Mouse (Mus musculus): Measurements from ENCODE around the gene Rsl24d1.
A peak's percentile ranks its signal among the peaks of the same experiment; 100 is the strongest.
"Not testable (repeated sequence)": the region's sequence is repeated elsewhere in the genome, so short reads cannot be mapped to it uniquely, and the experiment has no call there.

Rsl24d1 gene

DNA sequence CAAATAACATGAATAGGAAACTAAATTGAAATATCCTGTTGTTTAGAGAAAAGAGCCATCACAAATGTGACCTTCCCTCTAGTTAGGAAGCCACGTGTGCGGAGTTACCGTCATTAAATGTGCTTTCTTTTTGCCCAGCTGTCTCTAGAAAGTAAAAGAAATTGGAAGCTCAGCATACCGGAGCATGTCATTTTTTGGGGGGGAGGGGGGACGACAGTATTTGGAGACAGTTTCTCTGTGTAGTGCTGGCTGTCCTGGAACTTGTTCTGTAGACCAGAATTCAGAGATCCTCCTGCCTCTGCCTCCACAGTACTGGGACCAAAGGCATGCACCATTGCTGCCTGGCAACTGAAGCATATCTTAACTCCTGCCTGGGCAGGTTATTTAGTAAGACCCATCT is 11.7 kb upstream of the Rsl24d1 start, which contains the start of gene Khdc3:
Gene Khdc3, plus strand, starts transcription at position 301 of the 400 bp plus-strand sequence.
- DNase-seq (ENCODE audit: low read depth, low spot score), result no peak

GRCm38 (mm10) chr9:73102181-73102580 is 11.0 kb upstream of the Rsl24d1 start, which contains the start of gene Gm20509:
Gm20509 (plus strand) TSS chr9:73102470.
- DNase-seq (ENCODE audit: low read depth, low spot score), result no peak

- DNase-seq (ENCODE audit: low read depth, low spot score), result peak; percentile 59
Measured at GRCm38 (mm10) chr9:73103159-73103879, 9.9 kb upstream of the Rsl24d1 start.

GRCm38 (mm10) chr9:73103880-73104198 is 9.4 kb upstream of the Rsl24d1 start:
- DNase-seq (ENCODE audit: low read depth, low spot score), result no peak

GRCm38 (mm10) chr9:73105141-73105540 is 8.1 kb upstream of the Rsl24d1 start:
- no peak for DNase-seq (ENCODE audit: low read depth, low spot score)

- no peak for DNase-seq (ENCODE audit: low read depth, low spot score)
Measured at GRCm38 (mm10) chr9:73105771-73106170, 7.5 kb upstream of the Rsl24d1 start.

DNA sequence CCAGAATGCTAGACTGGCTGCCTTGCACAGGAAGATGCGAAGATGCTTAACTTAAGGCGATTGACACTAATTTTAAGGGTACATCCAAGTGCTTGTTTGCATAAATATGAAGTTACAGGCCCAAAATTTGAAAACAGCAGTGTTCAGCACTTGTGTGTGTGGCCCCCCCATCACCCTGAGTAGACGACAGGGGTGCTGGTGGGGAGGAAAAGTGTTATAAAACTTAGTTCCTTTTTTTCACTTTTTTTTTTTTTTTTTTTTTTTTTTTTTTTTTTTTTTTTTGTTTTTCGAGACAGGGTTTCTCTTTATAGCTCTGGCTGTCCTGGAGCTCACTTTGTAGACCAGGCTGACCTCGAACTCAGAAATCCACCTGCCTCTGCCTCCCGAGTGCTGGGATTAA is 3.5 kb downstream of the Rsl24d1 start:
- DNase-seq (ENCODE audit: low read depth, low spot score), result not testable (repeated sequence)

DNA sequence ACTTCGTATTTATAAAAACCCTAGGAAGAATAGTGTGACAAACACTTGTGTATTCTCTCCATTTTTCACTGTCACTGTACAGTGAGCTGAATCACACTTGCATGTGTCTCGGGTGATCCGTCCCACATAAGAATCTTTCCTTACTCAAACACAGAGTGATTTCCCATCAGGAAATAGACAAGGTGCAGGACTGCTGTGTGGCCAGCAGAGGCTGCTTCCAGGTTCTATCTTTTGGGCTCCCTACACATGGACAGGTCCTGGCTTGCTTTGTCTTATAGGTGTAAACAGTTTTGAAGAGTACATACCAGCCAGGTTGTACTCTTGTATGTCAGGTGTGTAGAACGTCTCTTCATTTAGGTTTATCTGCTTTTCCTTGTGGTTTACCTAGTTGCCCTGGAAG is 4.8 kb downstream of the Rsl24d1 start:
- no peak for DNase-seq (ENCODE audit: low read depth, low spot score)

GRCm38 (mm10) chr9:73121735-73122134 is 8.5 kb downstream of the Rsl24d1 start:
- no peak for DNase-seq (ENCODE audit: low read depth, low spot score)

- no peak for DNase-seq (ENCODE audit: low read depth, low spot score)
Measured at GRCm38 (mm10) chr9:73125043-73125570, 11.9 kb downstream of the Rsl24d1 start.

GRCm38 (mm10) chr9:73127457-73127856 is 14.2 kb downstream of the Rsl24d1 start:
- no peak for DNase-seq (ENCODE audit: low read depth, low spot score)

GRCm38 (mm10) chr9:73129875-73130274 is 16.6 kb downstream of the Rsl24d1 start:
- DNase-seq (ENCODE audit: low read depth, low spot score), result no peak

DNA sequence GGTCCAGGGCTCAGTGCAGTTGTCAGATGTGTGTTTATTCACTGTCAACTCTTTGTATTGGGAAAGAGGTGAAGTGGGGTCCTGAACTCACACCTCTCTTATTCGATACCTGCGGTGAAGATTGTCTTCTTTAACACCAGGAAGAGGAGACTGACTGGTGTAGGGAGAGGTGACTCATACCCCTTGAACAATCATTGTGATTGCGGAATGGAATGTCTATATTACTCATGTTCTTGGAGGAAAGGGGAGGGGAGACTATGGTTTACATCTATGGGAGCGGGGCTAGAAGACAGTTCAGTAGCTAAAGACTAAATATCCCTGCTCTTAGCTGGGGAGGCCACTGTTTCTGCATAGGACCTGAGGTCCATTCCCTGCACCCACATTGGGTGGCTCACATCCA is 17.3 kb downstream of the Rsl24d1 start:
- no peak for DNase-seq (ENCODE audit: low read depth, low spot score)

GRCm38 (mm10) chr9:73137341-73137886 is 24.2 kb downstream of the Rsl24d1 start:
- peak; percentile 43 for DNase-seq (ENCODE audit: low read depth, low spot score)

GRCm38 (mm10) chr9:73154347-73154746 is 41.1 kb downstream of the Rsl24d1 start:
- DNase-seq (ENCODE audit: low read depth, low spot score), result no peak

DNA sequence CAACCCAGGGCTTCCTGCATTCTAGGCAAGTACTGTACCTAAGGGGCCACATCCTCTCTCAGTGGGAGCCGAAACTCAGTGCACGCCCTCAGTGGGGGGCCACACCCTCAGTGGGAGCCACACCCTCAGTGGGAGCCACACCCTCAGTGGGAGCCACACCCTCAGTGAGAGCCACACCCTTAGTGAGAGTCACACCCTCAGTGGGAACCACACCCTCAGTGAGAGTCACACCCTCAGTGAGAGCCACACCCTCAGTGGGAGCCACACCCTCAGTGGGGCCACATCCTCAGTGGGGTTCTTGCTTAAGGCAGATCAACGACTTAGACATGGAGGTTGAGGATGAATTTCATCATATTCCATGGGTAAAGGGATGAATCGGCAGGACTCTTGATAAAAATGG is 44.7 kb downstream of the Rsl24d1 start:
- DNase-seq (ENCODE audit: low read depth, low spot score), result no peak

DNA sequence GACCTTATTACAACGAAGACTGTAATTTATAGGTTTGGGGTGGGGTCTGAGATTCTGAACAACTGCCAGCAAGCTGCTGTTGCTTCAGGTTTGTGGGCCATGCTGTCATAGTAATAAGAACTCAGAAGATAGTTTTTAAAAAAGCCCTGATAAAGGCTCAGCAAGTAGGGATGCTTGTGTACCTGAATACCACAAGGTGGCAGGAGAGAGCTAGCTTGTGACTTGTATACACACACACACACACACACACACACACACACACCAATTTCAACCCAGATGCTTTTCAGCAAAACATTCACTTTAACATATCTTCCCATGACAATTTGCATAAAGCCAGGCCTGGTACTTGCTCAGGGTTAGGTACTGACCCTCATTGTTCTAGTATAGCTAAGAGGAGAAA is 46.0 kb downstream of the Rsl24d1 start:
- DNase-seq (ENCODE audit: low read depth, low spot score), result peak; percentile 39

DNA sequence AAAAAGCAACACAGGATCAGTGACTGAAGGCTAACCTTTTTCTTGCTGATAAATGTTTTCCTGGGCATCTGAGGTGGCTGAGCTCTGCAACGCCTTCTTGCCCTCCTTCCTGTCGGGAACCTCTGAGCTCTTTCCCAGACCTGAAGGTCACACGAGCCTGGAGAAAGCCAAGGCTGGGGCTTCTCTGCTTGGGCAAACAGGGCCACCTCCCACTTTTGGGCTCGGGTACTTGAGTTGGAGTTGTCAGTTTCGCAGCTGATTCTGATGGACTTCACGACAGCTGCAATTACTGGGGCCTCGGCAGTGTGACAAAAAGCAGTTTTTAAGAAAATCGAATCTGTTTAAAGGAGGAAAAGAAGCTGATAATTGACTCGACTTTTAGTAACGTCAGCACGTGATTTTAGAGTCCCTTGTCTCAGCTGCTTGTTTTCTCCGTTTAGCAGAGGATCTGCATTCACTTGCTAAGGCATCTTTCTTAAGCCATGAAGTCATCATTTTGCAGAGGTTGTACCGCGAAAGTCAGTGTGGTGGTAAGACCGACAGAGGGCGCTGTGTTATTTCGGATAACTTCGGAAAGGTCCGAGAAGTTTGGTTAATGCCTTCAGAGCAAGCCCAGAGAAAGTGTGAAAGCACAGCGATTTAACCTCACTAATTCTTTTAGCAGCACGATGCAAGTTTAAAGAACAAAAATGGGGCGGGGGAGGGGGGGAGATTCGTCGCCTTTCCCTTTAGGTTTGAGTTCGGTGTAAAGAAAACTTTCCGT is 49.5 kb downstream of the Rsl24d1 start:
- peak; percentile 89 for DNase-seq (ENCODE audit: low read depth, low spot score)

GRCm38 (mm10) chr9:73165631-73166030 is 52.4 kb downstream of the Rsl24d1 start:
- DNase-seq (ENCODE audit: low read depth, low spot score), result no peak

Data from mesoderm, embryonic 11.5 days (tissue).